Mouse (Mus musculus) hindbrain, embryonic 14.5 days (tissue): ENCODE data around the gene Fgfr2. TPM values are rescaled to one million over a fixed set of nuclear protein-coding genes. Genes with fewer than 3 reads are reported as not detected.
A peak's percentile ranks its signal among the peaks of the same experiment; 100 is the strongest.

ENCODE experiments used
- ATAC-seq: fragments of 200-750 bp; cut with Nextera tagmentation; 2 replicates; pipeline ENCODE4 v1.8.0; 2017; ENCODE audit warnings: moderate number of reproducible peaks, mild to moderate bottlenecking, moderate TSS enrichment, moderate library complexity; ENCODE audit not compliant: low FRiP score
- DNase-seq: peaks from one replicate; pipeline ENCODE4 v3.0.0-alpha.2; 2015; ENCODE audit warnings: low spot score
- H3K27ac ChIP-seq: fragments of 300-500 bp; sonication (generic); 2 replicates; pipeline ENCODE4 v1.5.1; 2014; ENCODE audit warnings: mild to moderate bottlenecking, moderate library complexity
- H3K27me3 ChIP-seq: fragments of 300-500 bp; sonication (generic); 2 replicates; pipeline ENCODE4 v1.6.1; 2014; ENCODE audit warnings: mild to moderate bottlenecking, low read length, mixed read lengths; ENCODE audit not compliant: control insufficient read depth, insufficient read depth
- H3K36me3 ChIP-seq: fragments of 300-500 bp; sonication (generic); replicated peaks from 2 replicates; pipeline ENCODE4 v1.6.1; 2014; ENCODE audit not compliant: control insufficient read depth, insufficient read depth
- H3K4me1 ChIP-seq: fragments of 300-500 bp; sonication (generic); replicated peaks from 2 replicates; pipeline ENCODE4 v1.6.1; 2014; ENCODE audit warnings: antibody characterized with exemption, low read length, mixed read lengths; ENCODE audit not compliant: control insufficient read depth, insufficient read depth
- H3K4me2 ChIP-seq: fragments of 300-500 bp; sonication (generic); replicated peaks from 2 replicates; pipeline ENCODE4 v1.6.1; 2014; ENCODE audit warnings: mild to moderate bottlenecking, moderate library complexity
- H3K4me3 ChIP-seq: fragments of 300-500 bp; sonication (generic); replicated peaks from 2 replicates; pipeline ENCODE4 v1.5.1; 2014; ENCODE audit warnings: mild to moderate bottlenecking, low read length
- H3K9ac ChIP-seq: fragments of 300-500 bp; sonication (generic); 2 replicates; pipeline ENCODE4 v1.6.1; 2014
- H3K9me3 ChIP-seq: fragments of 300-500 bp; sonication (generic); 2 replicates; pipeline ENCODE4 v1.6.1; 2016; ENCODE audit warnings: low read length; ENCODE audit not compliant: control insufficient read depth
- WGBS: fragments of 180-500 bp; shearing (Covaris S2); extraction: QIAGEN DNeasy Blood & Tissue Kit; methylation state at CpG from one replicate; pipeline ENCODE4 v1.1.7; 2014; 5-methylcytosine and 5-hydroxymethylcytosine counted together
- polyA plus RNA-seq: library from polyadenylated mRNA; unstranded; fragments of >200 nt; fragmentation: Nextera tagmentation; extraction: Ambion mirVana; gene quantifications from 2 replicates; pipeline ENCODE4 v1.2.1, GENCODE M21; 2014

Fgfr2 gene
- polyA plus RNA-seq, 1 experiment from 2014 or later = 43.5 TPM

DNA sequence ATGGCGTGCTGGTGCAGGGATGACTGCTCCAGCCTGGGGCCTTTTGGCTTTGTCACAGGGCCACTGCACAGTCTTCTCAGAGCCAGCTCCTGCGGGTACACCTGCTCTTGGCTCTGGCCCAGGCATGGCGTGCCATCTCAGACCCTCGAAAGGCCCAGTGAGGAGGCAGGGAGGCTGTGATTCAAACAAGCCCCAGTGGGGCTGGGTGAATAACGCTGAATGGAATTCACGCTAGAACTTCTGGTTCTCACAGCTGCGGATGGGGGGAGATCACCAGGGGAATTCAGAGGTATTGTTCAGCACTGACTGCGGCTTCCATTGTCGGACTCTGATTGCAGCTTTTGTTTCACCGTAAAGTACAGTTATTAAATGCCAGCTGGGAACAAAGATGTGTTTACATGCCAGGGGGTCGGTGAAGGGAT is 2262.4 kb downstream of the Fgfr2 start:
- no peaks in the 10 kb centered on the region for H3K9me3 ChIP-seq
- H3K4me3 ChIP-seq = no peak overlapping the region
- peak overlapping the region; percentile 13; the same call in 1 of the 2 replicates for H3K4me2 ChIP-seq
- no peaks in the 10 kb centered on the region for H3K27me3 ChIP-seq
- H3K27ac ChIP-seq = 0 out of 2 replicates have a peak overlapping the region, but pooled peaks have one; percentile 45
- H3K4me1 ChIP-seq = peaks cover 16% of the 10 kb centered on the region
- no peaks in the 10 kb centered on the region for H3K36me3 ChIP-seq
- H3K9ac ChIP-seq = peak overlapping the region; percentile 26; the same call in 1 of the 2 replicates
- WGBS = 9% methylated on average over 11 of the region's 11 CpGs
- ATAC-seq (no peak), DNase-seq (peak; percentile 44)

DNA sequence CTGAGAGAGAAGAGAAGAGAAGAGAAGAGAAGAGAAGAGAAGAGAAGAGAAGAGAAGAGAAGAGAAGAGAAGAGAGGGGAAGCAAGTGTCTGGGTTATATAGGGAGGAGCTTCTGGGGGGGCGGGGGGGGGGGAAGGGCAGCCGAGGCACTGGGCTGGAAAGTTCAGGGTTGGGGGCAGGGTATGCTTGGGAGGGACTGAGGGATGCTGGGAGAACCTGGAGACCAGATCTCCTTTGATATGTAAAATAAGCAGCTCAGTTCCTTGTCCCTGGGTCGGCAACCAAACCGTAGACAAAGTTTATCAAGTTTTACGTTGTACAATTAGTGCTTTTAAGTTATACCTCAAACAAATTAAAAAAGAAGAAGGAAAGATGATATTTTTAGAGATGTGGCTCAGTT is 2263.2 kb downstream of the Fgfr2 start:
- Histone ChIP-seq H3K27ac (no peak overlapping the region), H3K9ac (no peak overlapping the region), H3K4me3 (no peak overlapping the region), H3K27me3 (no peaks in the 10 kb centered on the region), H3K4me1 (peaks cover 16% of the 10 kb centered on the region), H3K4me2 (no peak overlapping the region), H3K36me3 (no peaks in the 10 kb centered on the region), H3K9me3 (no peaks in the 10 kb centered on the region)
- 19% methylated on average over 4 of the region's 5 CpGs for WGBS
- ATAC-seq (no peak), DNase-seq (no peak)

DNA sequence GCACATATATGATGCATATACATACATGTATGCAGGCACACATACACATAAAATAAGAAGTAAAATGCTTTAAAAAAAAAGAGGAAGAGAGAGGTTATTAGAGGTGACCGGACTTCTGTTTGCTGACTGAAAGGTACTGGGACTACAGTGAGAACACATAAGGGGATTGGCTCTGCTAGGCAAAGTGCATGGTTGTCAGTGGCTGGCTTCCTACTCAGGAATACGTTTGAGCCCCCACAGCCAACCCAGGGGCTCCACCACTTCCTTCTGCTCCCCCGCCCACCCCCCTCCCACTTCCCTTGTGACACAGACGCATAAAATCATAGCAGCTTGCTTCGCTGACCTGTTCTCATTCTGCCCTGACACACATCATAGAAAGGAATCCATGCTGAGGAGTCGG is 2265.2 kb downstream of the Fgfr2 start:
- no peak overlapping the region for H3K27ac ChIP-seq
- H3K27me3 ChIP-seq = no peaks in the 10 kb centered on the region
- no peaks in the 10 kb centered on the region for H3K36me3 ChIP-seq
- no peak overlapping the region for H3K9ac ChIP-seq
- ATAC-seq (no peak), DNase-seq (no peak)
- H3K4me1 ChIP-seq = peaks cover 16% of the 10 kb centered on the region
- no peak overlapping the region for H3K4me2 ChIP-seq
- no peak overlapping the region for H3K4me3 ChIP-seq
- no peaks in the 10 kb centered on the region for H3K9me3 ChIP-seq
- 61% methylated on average over 6 of the region's 6 CpGs for WGBS

DNA sequence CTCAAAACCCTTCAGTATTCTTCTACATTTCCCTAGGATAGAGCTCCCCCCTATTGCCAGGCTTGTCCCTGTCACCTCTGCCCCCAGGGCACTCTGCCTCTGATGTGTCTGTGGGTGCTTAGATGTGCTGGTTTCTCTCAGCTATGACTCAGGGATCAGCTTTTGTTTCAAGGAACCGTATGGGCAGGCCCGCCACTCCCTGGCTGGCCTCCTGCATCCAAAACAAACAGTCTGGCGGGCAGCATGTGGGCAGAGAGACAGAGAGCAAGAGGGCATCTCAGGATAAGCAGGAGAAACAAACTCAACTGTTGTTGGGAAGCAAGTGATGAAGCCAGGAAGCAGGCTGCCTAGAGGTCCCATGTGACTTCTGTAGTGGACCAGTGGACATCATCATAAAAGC is 2267.5 kb downstream of the Fgfr2 start:
- Histone ChIP-seq H3K36me3 (no peaks in the 10 kb centered on the region), H3K4me3 (no peak overlapping the region), H3K4me1 (peaks cover 6% of the 10 kb centered on the region; the same call in 1 of the 2 replicates), H3K27ac (no peak overlapping the region), H3K9ac (no peak overlapping the region), H3K9me3 (no peaks in the 10 kb centered on the region), H3K4me2 (no peak overlapping the region), H3K27me3 (no peaks in the 10 kb centered on the region)
- DNase-seq (no peak), ATAC-seq (no peak)
- 24% methylated on average over 3 of the region's 3 CpGs for WGBS

DNA sequence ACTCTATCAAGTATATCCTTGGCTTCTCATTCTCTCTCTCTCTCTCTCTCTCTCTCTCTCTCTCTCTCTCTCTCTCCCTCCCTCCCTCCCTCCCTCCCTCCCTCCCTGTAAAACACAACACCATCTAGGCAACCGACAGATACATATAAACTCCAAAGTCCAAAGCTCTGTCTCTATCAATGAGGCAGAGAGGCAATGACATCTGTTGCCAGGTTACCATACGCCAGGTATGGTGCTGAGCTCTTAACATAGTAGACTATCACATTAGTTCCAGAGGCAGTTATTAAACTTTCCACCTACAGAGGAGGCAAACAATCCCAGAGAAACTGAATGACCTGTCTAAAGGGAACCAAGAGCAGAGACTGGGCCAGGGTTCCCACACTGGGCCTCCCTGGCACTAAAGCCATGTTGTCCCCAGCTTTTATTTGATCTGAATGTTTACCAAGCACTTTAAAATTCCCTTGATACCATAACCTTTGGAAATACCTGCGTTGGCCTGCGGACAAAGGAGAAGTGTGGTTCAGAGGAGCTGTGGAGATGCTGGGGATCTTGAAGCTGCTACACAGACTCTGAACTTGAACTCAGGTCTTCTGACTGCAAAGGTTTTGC is 2268.4 kb downstream of the Fgfr2 start:
- Histone ChIP-seq H3K36me3 (no peaks in the 10 kb centered on the region), H3K27me3 (no peaks in the 10 kb centered on the region), H3K4me1 (no peaks in the 10 kb centered on the region), H3K4me3 (no peak overlapping the region), H3K27ac (no peak overlapping the region), H3K4me2 (no peak overlapping the region), H3K9ac (no peak overlapping the region), H3K9me3 (no peaks in the 10 kb centered on the region)
- no peak for DNase-seq
- 68% methylated on average over 4 of the region's 4 CpGs for WGBS
- ATAC-seq = no peak

DNA sequence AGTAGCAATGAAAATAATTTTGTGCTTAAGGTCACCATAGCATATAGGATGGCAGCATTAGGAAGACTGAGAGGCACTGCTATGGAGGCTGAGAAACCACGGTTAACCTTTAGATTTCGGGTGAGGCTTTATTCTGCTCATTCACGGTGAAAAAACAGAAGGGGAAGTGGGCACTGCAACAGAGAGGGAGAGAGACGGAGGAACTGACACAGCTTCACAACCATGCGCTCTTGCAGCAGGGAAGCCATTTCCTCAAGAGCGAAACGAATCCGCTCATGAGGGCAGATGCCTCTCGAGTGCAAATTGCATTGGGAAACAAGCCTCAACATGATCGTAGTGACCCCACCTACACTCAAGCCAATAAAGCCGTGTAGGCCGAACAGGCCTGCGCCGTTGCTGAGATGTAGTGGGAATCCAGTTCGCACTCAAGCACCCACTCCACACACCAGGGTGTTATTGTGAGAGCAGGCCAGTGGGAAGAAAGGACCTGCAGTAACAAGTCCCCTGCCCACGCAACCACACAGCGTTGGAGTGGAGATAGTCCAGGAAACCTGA is 2275.9 kb downstream of the Fgfr2 start:
- 88% methylated on average over 17 of the region's 17 CpGs for WGBS

DNA sequence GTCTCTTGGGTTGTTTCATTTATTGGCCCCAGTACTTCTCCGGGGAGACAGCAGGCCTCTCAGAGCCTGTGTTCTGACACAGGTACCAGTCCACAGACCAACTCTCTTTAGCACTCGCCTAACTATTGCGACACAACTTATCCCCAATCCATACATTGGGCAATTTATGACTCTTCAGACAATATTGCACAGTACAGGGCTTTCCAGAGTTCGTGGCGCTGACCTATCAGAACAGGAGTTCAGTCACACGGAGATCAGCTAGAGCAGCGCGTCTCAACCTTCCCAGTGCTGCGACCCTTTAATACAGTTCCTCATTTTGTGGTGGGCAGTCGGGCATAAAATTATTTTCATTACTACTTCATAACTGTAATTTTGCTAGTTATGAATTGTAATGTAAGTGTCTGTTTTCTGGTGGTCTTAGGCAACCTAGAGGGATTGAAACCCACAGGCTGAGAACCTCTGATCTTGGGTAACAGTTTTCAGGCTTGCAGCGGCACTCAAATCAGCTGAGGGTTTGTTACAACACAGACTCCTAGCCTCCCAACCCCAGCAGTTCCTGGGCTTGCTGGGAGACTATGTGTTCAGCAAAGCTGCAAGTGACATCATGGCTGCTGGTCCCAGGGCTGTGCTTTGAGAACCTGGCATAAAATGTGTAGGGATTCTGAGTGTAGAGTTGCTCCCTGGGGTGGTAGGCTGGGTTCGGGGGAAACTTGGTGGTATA is 2283.6 kb downstream of the Fgfr2 start:
- no peaks in the 10 kb centered on the region for H3K27me3 ChIP-seq
- no peak overlapping the region for H3K4me2 ChIP-seq

More for the DNA sequence above, 2275.9 kb downstream of the Fgfr2 start:
- Histone ChIP-seq H3K9me3 (no peaks in the 10 kb centered on the region), H3K9ac (no peak overlapping the region), H3K27me3 (no peaks in the 10 kb centered on the region), H3K4me3 (no peak overlapping the region), H3K4me2 (no peak overlapping the region), H3K27ac (no peak overlapping the region), H3K36me3 (no peaks in the 10 kb centered on the region), H3K4me1 (no peaks in the 10 kb centered on the region)
- no peak for DNase-seq
- no peak for ATAC-seq

DNA sequence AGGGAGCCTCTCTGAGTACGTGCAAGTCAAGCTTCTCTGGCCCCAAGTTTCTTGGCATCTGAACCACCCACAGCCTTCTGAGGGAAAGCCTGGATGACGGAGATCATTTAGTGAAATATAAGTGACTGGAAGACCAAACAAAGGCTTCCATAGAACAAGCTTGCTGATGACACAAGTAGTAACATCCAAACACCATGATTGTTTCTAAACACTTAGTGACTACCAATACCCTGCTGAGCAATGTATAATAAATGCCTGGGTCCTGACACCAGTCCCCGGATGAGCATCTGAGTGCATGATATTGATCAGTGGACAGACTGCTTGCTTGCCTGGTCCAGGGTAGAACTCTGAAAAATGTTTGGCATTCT is 2284.5 kb downstream of the Fgfr2 start:
- Histone ChIP-seq H3K9me3 (no peaks in the 10 kb centered on the region), H3K27me3 (no peaks in the 10 kb centered on the region), H3K4me1 (peaks cover 27% of the 10 kb centered on the region), H3K4me2 (no peak overlapping the region), H3K36me3 (no peaks in the 10 kb centered on the region), H3K4me3 (no peak overlapping the region), H3K27ac (peak overlapping the region; percentile 48; the same call in 1 of the 2 replicates), H3K9ac (no peak overlapping the region)
- ATAC-seq (no peak), DNase-seq (no peak)
- WGBS = 39% methylated on average over 3 of the region's 3 CpGs

More for the DNA sequence above, 2283.6 kb downstream of the Fgfr2 start:
- 83% methylated on average over 12 of the region's 12 CpGs for WGBS
- H3K9ac ChIP-seq = no peak overlapping the region
- H3K27ac ChIP-seq = no peak overlapping the region
- DNase-seq = no peak
- no peaks in the 10 kb centered on the region for H3K9me3 ChIP-seq
- ATAC-seq = no peak
- H3K4me3 ChIP-seq = no peak overlapping the region
- H3K36me3 ChIP-seq = no peaks in the 10 kb centered on the region
- H3K4me1 ChIP-seq = peaks cover 25% of the 10 kb centered on the region

DNA sequence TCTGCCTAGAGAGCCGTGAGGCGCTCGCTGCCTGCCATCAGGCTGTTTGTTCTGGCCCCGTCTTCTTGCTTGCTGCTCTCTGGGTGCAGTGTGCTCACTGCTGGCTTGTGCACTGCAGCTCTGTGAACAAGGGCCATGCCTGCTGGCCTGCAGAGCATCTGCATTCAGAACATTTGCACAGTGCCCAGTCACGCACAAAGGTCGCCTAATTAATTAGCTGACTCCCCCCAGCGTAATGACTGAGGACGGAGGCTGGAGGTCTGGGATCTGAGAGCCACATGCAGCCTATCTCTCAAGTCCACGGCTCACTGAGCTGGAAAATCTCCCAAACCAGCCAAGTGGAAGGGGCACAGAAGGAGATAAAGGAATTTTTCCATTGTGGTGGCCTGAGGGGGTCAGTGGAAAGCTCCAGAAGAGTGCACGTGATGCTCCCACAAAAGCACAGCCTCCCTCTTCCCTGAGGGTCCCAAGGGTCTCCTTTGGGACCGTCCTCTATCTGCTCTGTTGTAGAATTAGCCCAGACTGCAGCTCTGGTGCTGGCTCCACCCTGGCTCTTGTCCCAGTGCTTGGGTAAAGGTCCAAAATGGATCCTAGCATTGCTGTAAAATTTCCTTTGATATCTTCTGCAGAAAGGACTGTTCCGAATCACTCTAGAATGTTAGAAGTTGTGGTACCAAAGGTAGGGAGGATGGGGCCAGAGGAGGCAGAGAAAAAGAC is 2285.1 kb downstream of the Fgfr2 start:
- H3K27me3 ChIP-seq = no peaks in the 10 kb centered on the region
- 8% methylated on average over 12 of the region's 12 CpGs for WGBS
- ATAC-seq = peak; percentile 77; the same call in 1 of the 2 replicates
- H3K4me2 ChIP-seq = no peak overlapping the region
- H3K4me3 ChIP-seq = no peak overlapping the region
- H3K9me3 ChIP-seq = no peaks in the 10 kb centered on the region
- peak; percentile 72 for DNase-seq
- H3K9ac ChIP-seq = no peak overlapping the region; the same call in 1 of the 2 replicates
- peak overlapping the region; percentile 48 for H3K27ac ChIP-seq
- no peaks in the 10 kb centered on the region for H3K36me3 ChIP-seq
- peaks cover 27% of the 10 kb centered on the region for H3K4me1 ChIP-seq
